In genomic region chr1:36368969-36369645, GRCm38 (mm10) we compare ENCODE assay signal across 8 mouse cellular contexts. TPM values are rescaled to one million over a fixed set of nuclear protein-coding genes. Genes with fewer than 3 reads are reported as not detected.
A peak's percentile ranks its signal among the peaks of the same experiment; 100 is the strongest.
DNase-seq lines count a peak whose midpoint lies in the region; ATAC-seq and TF ChIP-seq lines count a peak whose summit lies in the region.

Kansl3 (minus strand) TSS chr1:36369181.

- H3K9me3 ChIP-seq in hindbrain, embryonic 13.5 days, result no peaks in the 10 kb centered on the region

- WGBS in hindbrain, embryonic 13.5 days, result 5% methylated on average over 56 of the region's 61 CpGs

- peaks cover 17% of the 10 kb centered on the region for H3K4me1 ChIP-seq in hindbrain, embryonic 13.5 days (replicated peaks)

- no peaks in the 10 kb centered on the region for H3K27me3 ChIP-seq in Patski
- H3K27me3 ChIP-seq in hindbrain, embryonic 13.5 days, result no peaks in the 10 kb centered on the region

- in situ Hi-C loops in Patski (cut with MboI; ENCODE audit: low pct_unique_long_range_greater_than_20kb), result loop anchor here (10.0 kb wide), 1 partner anchor 106 kb away; the partner anchor contains the start of gene Cnnm4

- CTCF ChIA-PET in Patski (lab: Charles Lee), result no interaction called here

- DNase-seq in Patski (ENCODE audit: low read depth, low spot score), result peak; percentile 38
- DNase-seq in cerebellum, postnatal 14 days, result peak; percentile 94 to 95
- peak; percentile 63 to 81 for DNase-seq in frontal cortex, postnatal 14 days (ENCODE audit: low spot score in 2 of 2)
- peak; percentile 82 to 87 for DNase-seq in layer of hippocampus, postnatal 25 days (ENCODE audit: extremely low spot score in 1 of 2, low spot score in 1 of 2)
- DNase-seq in lung, postnatal 36 days, result peak; percentile 86
- DNase-seq in retina, postnatal 1 day, result peak; percentile 96
- DNase-seq in urinary bladder, adult 18-20 months (ENCODE audit: low spot score in 2 of 2), result peak; percentile 84 to 92

- peak within 1 kb of the TSS; percentile 78 for H3K27ac ChIP-seq in hindbrain, embryonic 13.5 days

- peaks cover 15% of the 10 kb centered on the region for H3K36me3 ChIP-seq in hindbrain, embryonic 13.5 days

- TF ChIP-seq CTCF in Patski (IDR thresholded peaks at IDR 0.05), result no peak

- POLR2A ChIA-PET in Patski (lab: Charles Lee), result no interaction called here

- H3K4me3 ChIP-seq in hindbrain, embryonic 13.5 days, result peak within 1 kb of the TSS; percentile 87

- peak; percentile 63 for ATAC-seq in Patski
- peak; percentile 86 for ATAC-seq in hindbrain, embryonic 13.5 days (ENCODE audit: low FRiP score)

- H3K9ac ChIP-seq in hindbrain, embryonic 13.5 days, result peak within 1 kb of the TSS; percentile 93

- peak within 1 kb of the TSS; percentile 79 for H3K4me2 ChIP-seq in hindbrain, embryonic 13.5 days

RNA-seq across cellular contexts. Expression of gene Kansl3, which starts in this region (rescaled TPM):
- 61.5 TPM for polyA plus RNA-seq in Patski (2021)
- polyA plus RNA-seq in hindbrain, embryonic 13.5 days (2015; fragmentation: Nextera tagmentation; extraction: Ambion mirVana), result 35.9 and 38.3 TPM in 2 replicates
- total RNA-seq in layer of hippocampus, postnatal 25 days (2021), result 10 to 100 TPM; 58.2 to 62.6 TPM

Comparison
In these comparisons a context has a peak if more than half of its experiments do, and no peak if none do; other contexts are left out.
1. Peak in every context shown above with its lines: DNase-seq, ATAC-seq, H3K4me3 ChIP-seq and H3K27ac ChIP-seq.
2. DNase-seq: peak in every context shown above with its lines; median percentile 96 in retina, postnatal 1 day; 94 in cerebellum, postnatal 14 days; 88 in urinary bladder, adult 18-20 months; 86 in lung, postnatal 36 days; 84 in layer of hippocampus, postnatal 25 days; 72 in frontal cortex, postnatal 14 days; 38 in Patski.